Mouse (Mus musculus): ENCODE results near the gene Rpl41.
"Not testable (repeated sequence)": the region's sequence is repeated elsewhere in the genome, so short reads cannot be mapped to it uniquely, and the experiment has no call there.

Gene Rpl41

DNA sequence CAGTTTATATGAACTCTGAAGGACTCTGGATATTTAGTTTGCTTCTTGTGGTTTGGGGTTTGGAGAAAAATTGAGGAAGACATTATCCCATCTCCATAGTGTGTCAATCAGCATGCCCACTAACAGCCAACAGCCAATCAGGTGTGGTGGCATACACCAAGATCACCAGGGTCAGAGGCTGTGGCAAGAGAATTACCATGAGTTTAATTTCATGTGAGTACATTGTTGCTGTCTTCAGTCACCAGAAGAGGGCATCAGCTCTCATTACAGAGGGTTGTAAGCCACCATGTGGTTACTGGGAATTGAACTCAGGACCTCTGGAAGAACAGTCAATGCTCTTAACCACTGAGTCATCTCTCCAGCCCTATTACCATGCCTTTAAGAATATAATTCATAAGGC lies 7.2 kb upstream of the Rpl41 start:
- no peak for DNase-seq (ENCODE audit: low read depth, low spot score)

DNA sequence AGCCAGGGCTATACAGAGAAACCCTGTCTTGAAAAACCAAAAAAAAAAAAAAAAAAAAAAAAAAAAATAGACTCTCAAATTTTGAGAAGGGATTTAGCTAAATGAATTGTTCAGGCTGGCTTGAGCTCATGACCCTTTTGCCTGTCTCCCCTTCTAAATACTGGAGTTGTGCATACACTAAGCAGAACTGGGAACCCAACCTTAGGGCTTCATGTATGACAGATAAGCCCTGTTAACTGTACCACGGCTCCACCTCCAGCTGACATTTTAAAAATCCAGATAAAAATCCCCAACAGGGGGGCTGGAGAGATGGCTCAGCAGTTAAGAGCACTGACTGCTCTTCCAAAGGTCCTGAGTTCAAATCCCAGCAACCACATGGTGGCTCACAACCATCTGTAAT lies 6.5 kb upstream of the Rpl41 start:
- DNase-seq (ENCODE audit: low read depth, low spot score): not testable (repeated sequence)

DNA sequence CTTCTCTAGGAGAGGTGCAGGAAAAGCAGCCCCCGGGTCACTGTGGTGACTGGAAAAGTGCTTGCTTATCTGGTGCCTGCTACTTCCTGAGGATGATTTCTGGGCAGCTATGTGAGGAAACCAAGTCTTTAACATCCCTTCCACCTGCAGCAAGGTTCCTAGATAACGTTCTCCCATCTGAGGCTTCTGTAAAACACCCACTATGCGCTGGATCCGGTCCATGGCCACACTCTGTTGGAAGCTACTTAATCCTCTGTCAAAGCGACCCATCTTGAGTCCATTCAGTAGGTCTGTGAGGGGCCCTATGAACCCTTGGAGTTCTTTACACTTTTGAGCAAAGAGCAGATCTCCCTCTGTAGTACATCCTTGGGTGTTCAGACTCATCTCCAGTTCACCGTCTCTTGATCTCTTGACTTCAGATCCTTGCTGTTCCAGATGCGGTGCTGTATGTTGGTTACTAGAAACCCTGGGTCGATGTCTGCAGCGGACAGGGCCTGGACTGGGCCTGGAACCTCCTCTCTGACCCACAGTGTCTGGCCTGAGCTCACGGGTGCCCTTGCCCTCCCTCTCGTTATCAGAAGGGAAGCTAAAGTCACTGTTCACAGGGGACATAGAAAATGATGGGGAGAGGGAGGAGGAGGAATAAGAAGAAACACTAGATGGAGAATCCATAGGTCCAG lies 1.2 kb upstream of the Rpl41 start:
- not testable (repeated sequence) for DNase-seq (ENCODE audit: low read depth, low spot score)

DNA sequence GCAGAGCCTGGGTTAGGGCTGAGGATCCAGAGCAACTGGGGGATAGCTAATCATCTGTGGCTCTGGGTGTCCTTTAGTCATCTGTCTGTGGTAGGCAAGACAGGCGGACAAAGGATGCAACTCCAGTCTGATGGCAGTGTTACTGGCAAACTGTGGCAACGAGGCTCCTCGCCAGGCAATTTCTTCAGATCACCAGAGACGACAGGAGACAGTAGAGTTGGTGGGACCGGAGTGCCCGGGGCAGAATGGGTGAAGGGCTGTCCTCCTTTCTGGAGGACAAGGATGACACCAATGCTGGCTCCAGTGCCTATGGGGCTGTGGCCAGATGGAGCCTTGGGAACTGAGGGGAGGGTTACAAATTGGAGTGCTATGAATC lies 565 bp upstream of the Rpl41 start:
- not testable (repeated sequence) for DNase-seq (ENCODE audit: low read depth, low spot score)

DNA sequence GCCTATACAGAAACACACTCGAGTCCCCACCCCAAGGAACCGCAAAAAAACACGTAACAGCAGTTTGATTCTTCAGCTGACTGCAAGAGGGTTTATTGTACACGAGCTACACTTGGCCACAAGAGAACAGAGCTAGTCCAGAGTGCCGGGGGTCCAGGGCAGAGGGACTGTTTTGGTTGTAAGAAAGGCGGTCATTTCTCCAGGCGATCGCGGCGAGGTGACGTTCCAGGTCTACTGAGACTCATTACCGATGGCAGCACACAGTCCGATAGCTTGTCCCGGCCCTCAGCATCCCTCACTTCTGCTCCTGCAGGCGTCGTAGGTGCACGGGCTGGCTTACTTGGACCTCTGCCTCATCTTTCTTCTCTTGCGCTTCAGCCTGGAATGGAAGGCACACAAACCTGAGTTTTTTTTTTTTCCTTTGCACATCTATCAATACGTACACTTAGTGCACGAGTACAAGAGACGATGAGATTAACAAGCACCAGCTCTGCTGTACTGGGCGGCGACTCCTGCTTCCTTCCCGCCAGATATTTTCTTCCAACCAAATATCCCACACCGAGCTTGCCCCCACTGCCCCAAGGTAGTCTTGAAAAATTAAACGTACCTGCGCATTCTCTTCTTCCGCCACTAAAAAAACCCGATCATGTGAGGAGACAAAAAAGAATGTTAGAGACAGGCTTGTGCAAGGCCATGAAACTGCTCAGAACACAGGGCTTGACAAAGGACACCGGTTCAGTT lies 884 bp downstream of the Rpl41 start:
- DNase-seq (ENCODE audit: low read depth, low spot score): not testable (repeated sequence)

DNA sequence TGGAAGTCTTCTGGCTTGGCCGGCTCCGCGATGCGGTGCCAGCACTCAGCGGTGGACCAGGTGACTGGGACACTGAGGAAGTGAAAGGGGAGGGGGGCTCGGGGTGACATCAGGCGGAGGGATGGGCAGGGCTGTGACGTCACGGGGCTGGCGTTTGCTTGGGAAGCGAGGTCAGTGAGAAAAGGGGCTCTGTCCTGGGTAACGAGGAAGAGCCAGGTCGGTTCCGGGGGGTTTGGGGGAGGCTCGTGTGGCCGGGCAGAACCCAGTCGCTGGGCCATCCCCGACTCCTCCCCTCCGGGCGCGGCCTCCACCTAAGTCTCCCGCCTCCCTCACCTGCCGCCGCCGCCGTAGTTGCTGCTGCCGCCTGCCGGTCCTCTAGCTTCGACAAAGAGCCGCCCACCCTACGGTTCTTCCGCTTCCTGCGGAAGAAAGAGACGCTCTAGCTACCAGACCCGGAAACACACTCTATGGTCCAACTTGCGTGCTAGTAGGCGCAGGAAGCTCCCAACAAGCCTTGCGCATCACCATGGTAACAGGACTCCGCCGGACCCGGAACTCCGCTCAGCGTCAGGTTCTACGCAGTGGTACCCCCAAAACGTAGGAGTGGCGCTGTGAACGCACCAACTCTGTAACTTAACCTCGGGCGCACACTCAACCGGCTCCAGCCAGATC lies 1.6 kb downstream of the Rpl41 start, which contains the start of gene Zc3h10:
TSS of gene Zc3h10 (minus strand) at position 414 of the 672 bp plus-strand sequence.
- DNase-seq (ENCODE audit: low read depth, low spot score): peak; percentile 96

DNA sequence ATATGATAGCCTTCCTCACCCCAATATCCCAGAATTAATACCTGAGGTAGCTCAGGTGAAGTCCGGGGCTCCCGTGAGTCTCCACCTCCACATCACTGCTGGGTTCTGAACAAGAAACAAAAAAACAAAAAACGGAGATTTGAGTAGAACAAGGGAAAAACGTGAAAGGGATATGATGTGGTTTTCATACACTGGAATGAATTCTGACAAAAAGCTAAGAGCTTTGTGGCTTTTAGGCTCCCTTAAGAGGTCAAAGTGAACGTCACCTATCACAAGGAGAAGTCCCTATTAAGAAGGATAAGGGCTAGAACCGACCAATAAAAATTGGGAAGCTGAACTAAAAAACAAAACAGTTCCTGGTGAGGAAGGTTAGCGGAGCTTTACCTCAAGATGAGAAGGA lies 2.3 kb downstream of the Rpl41 start:
- no peak for DNase-seq (ENCODE audit: low read depth, low spot score)

DNA sequence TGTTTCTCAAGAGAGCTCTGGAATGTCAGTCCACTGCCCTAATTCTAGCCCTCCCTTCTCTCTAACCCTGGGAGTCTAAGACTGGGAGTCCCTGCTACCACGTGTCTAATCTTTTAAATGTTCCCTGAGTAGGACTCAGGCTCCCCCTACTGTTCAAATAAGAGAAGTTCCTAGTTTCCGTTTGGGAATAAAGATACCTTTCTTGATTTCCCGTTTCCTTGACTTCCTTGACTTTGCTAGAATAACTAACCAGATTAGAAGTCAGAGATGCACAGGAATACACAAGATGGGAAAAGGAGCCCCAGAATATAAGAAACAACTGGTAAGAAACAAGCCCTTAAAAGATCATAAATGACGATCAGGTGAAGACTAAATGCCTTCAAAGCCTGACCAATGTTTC lies 2.7 kb downstream of the Rpl41 start:
- DNase-seq (ENCODE audit: low read depth, low spot score): no peak

DNA sequence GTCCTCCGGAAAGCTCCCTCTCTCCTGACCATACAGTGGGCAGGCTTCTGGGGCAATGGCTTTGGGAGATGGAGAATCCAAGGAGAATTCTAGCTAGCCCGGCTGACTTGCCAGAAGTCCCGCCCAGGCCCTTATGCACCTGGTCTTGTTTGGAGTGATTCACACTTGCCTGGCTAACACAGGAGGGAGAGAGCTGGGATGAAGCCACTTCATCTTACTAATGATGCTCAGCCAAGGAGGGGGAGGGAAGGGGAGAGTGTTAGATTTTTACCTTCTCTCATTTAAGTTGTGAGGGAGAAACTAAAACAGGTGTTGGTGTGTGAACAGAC lies 3.6 kb downstream of the Rpl41 start:
- no peak for DNase-seq (ENCODE audit: low read depth, low spot score)

DNA sequence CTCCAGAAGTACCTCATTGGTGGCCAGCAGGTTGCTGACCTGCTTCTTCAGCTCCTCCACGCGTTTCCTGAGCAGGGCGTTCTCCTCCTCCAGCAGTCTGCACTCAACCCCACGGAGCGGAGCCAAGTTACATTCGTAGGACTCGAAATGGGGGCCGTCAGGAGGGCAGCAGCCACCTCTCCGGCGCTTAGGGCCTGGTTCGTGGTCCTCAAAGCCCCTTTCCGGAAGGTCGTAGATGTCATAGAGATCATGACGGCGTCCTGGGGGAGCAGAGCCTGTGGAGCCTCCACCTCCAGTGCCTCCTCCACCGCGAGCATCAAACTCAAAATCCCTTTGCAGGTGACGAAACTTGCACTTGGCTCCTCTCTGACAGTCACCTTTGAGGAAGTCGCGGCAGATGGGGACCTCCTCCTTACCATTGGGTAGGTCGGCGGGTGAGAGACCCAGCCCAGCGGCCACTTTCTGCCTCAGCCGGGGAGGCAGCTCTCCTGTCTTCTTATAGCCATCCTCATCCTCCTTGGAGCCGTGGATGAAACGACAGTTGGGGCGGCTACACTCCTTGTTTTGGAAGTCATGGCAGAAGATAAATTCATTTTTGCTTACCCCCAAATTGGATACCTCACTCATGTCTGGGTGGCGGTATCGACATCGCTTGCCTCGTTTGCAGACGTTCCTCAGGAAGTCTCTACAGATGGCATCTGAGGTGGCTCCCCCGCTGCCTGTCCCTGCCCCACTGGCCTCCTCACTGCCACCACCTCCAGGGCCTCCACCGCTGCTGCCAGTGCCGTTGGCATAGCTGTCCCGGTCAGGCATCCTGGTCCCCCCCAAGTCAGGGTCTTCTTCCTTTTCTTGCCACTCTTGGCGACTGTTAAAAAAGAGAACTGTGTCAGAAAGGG lies 4.2 kb downstream of the Rpl41 start:
- no peak for DNase-seq (ENCODE audit: low read depth, low spot score)

DNA sequence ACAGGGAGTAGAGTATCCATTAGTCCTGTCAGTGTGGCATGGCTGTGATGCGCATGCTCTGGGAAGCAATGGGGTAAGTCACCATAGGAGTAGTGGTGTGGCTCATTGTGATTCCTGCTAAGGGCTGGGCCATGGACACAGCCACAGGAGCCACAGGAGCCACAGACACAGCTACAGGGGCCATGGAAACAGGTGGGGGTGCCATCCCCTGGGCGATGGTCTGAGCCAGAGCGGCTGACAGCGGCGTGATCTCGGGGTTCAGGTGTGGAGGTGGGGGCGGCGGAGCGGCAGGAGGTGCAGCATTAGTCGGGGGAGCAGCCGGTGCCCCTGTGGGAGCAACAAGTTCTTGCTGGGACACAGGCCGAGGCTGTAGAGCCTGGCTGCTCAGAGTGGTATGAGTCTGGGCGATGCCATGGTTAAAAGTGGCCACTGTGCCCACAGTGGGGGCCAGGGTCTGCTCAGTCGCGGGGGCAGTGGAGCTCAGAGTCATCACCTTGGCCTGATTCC lies 4.9 kb downstream of the Rpl41 start:
- no peak for DNase-seq (ENCODE audit: low read depth, low spot score)

DNA sequence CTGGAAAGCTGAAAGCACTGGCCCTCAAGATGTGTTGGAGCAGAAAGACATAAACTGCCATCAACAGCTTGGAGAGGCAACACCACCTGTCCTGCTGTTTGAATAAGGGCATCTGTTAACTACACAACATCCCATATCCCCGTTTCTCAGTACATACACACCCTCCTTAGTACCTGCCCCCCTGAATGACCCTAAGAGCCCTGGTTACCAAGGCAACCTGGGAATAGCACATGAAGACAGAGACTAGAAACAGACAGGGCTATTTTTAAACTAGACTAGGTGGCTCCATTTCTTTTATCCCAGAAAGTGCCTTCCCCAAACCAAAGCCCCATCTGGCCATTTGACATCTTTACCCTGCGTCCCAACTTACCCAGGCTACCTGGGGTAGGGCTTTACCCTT lies 6.0 kb downstream of the Rpl41 start:
- DNase-seq (ENCODE audit: low read depth, low spot score): no peak

DNA sequence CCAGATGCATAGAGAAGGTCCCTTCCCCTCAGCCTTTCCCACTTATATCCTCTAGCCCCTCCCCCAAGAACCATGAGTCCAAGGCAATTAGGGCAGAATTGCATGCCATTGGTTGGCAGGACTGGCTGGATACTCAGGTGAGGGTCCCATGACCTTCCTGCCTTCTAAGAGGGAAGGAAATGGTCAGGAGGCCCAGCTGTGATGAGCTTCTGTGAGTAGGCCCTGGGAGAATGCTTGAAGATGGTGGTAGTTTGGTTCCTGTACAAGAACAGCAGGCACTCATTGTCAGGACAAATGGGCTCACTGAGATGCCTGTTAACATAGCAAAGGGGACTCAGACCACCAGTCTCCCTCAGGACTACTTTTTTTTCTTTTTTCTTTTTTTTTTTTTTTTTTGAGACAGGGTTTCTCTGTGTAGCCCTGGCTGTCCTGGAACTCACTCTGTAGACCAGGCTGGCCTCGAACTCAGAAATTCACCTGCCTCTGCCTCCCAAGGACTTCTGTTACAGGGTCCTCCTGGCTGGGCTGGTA lies 10.7 kb downstream of the Rpl41 start:
- DNase-seq (ENCODE audit: low read depth, low spot score): no peak

DNA sequence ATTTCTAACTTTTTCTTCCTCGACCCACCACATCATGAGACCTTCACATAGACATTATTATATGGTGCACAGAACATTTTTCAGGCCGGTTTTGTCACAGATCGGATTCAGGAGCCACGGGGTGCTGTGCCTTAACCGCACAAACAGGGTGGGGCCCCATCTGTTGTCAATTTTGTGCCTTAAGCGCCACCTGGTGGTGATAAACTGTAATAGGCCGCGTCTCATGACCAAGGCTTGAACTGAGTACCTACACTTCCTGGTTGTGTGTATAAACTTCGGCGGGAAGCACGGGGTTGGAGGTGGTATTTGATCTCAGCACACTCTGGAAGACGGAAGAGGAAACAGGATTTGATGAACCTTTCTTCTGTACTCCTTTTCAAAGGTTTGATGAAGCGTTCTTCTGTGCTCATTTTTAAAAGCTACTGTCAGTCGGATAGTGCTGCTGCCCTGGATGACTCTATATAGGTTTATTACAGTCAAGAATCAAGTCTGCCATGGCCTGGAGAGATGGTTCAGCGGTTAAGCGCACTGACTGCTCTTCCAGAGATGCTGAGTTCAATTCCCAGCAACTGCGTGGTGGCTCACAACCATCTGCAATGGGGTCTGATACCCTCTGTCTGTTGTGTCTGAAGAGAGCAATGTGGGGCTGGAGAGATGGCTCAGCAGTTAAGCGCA lies 12.7 kb downstream of the Rpl41 start:
- peak; percentile 77 for DNase-seq (ENCODE audit: low read depth, low spot score)

DNA sequence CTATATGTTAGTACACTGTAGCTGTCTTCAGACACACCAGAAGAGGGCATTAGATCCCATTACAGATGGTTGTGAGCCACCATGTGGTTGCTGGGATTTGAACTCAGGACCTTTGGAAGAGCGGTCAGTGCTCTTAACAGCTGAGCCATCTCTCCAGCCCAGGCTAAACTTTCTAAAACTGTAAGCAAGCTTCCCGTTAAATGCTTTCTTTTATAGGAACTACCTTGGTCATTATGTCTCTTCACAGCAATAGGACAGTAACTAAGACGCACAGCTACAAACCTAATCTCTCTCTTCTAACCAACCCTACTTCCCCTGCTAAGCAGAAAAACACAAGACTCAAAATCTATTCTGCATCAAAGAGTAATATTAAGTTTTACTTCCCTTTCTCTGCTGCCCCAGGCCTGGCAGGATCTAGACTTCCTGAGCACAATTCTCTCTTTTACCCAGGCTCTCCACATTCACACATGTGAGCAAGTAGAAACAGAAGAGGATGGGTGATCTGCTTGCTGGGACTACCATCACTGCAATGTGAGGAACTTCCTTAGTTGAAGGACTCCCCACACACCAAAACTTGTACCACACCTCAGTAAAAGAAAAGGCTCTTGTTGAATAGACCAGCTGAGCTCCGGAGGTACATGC lies 13.4 kb downstream of the Rpl41 start:
- no peak for DNase-seq (ENCODE audit: low read depth, low spot score)

DNA sequence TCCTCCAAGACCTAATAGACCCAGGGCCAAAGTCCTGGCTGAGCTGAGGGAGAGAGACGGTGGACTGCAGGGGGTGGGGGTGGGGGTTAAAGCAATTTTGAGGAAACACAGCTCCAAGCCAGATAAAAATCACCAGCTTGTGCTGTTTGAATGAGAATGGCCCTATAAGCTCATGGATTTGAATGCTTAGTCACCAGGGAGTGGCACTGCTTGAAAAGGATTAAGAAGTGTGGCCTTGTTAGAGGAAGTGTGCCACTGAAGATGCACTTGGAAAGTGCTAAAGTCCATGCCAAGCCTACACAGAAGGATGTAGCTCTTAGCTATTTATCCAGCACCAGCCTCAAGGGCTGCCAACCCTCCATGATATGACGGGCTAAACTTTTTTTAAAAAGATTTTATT lies 13.9 kb downstream of the Rpl41 start:
- DNase-seq (ENCODE audit: low read depth, low spot score): no peak

DNA sequence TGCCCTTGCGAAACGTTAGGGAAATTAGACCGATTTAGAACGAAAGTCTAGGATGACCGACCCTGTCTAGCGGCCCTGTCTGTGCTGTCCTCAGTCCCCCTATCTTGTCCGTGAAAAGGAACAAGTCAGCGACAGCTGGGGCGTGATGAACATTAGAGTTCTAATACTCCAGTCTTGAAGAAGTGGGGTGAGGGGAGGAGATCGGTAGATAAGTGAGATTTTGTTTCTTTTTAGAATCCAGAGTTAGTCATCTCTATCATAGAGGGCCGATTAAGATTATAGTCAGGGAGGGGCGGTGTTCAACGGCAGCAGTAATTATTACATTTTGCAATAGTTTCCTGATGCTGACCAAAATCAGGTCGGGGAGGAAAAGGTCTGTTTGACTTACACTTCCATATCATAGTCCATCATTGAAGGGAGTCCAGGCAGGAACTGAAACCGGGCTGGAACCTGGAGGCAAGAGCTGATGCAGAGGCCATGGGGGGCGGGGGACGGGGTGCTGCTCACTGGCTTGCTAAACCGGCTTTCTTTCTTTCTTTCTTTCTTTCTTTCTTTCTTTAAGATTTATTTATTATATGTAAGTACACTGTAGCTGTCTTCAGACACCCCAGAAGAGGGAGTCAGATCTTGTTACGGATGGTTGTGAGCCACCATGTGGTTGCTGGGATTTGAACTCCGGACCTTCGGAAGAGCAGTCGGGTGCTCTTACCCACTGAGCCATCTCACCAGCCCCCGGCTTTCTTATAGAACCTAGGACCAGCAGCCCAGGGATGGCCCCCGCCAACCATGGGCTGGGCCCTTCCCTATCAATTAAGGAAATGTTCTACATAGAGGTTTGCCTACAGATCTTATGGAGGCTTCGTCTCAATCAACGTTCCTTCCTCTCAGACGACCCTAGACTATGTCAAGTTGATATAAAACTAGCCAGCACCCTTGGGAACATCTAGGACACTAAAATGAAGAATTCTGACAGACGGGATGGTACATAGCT lies 22.4 kb downstream of the Rpl41 start:
- no peak for DNase-seq (ENCODE audit: low read depth, low spot score)

DNA sequence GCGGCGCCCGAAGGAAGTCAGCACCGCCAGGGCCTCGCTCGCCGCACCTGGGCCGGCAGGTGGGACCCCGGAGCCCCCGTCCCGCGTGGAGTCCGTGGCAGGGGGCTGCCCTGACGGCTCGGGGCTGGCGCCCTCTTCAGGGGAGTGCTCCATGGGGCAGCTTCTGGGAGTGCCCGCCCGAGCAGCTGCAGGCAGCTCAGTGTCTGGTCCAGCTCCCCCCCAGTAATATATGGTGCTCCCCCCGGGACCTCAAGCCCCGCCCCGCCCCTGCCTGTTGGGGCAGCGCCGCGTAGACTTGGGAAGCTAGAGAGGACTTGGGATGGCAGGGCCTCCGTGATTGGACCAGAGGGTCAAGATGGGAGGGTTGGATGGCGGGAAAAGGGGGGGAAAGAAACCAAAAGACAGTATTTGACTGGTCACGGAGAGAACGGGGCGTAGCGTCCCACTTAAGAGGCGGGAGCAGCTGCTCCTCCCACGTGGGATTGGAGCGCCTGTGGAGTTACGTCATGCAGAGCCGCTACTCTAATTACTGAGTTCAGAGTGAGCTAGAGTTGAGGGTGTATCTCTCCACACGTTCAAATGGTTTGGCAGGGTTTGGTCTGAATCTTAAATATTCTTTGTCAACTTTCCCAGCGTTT lies 23.3 kb downstream of the Rpl41 start, which contains the start of gene Esyt1:
TSS of gene Esyt1 (minus strand) at position 201 of the 638 bp plus-strand sequence.
- peak; percentile 92 for DNase-seq (ENCODE audit: low read depth, low spot score)

All from WW6 (cell line).